Mouse (Mus musculus): ENCODE data around the gene Herc2. TPM values are rescaled to one million over a fixed set of nuclear protein-coding genes. Genes with fewer than 3 reads are reported as not detected.

The Herc2 gene
- polyA plus RNA-seq, 1 experiment from 2014 or later = 8.8 TPM

GRCm38 (mm10) chr7:56277506-56277905 is 227.5 kb downstream of the Herc2 start:
- Histone ChIP-seq H3K9me3 (ENCODE audit: low read length) (no peaks in the 10 kb centered on the region), H3K36me3 (replicated peaks; ENCODE audit: insufficient read depth, low read length) (no peaks in the 10 kb centered on the region), H3K27ac (ENCODE audit: low read depth) (no peak overlapping the region), H3K4me1 (ENCODE audit: insufficient read depth) (no peaks in the 10 kb centered on the region), H3K27me3 (ENCODE audit: insufficient read depth, low read length) (no peaks in the 10 kb centered on the region), H3K9ac (replicated peaks) (no peak overlapping the region), H3K4me3 (ENCODE audit: low read depth, low read length) (no peak overlapping the region), H3K4me2 (ENCODE audit: low read depth, low read length) (no peak overlapping the region)
- 76% methylated on average over 2 of the region's 2 CpGs for WGBS (ENCODE audit: insufficient replicate concordance)
- TF ChIP-seq EP300 (IDR thresholded peaks at IDR 0.05; ENCODE audit: low read depth) (no peak), CTCF (IDR thresholded peaks at IDR 0.05; ENCODE audit: low read depth) (no peak)
- DNase-seq = no peak
- no peak for ATAC-seq

Other genes with a start within 250 kb of the Herc2 start
- gene Cyfip1, start 208.5 kb upstream of the Herc2 start, polyA plus RNA-seq (2015; fragmentation: Nextera tagmentation; extraction: Ambion mirVana) = 12.0 and 14.3 TPM in 2 replicates
- gene Nipa2, start 87.7 kb upstream of the Herc2 start, polyA plus RNA-seq (2015; fragmentation: Nextera tagmentation; extraction: Ambion mirVana) = 22.7 and 23.9 TPM in 2 replicates
- gene Nipa1, start 30.2 kb upstream of the Herc2 start, polyA plus RNA-seq (2015; fragmentation: Nextera tagmentation; extraction: Ambion mirVana) = 3.8 and 4.5 TPM in 2 replicates
- gene Oca2, start 189.6 kb downstream of the Herc2 start, polyA plus RNA-seq (2015; fragmentation: Nextera tagmentation; extraction: Ambion mirVana) = not detected in 2 replicates

Measured in liver, postnatal 0 days (tissue).